Mouse (Mus musculus) fibroblast of lung, adult 2 months (primary cell): ENCODE results near the gene Slc2a1.

ENCODE experiments used
- DNase-seq: peaks from one replicate; pipeline ENCODE4 v3.0.0-alpha.2; 2011; ENCODE audit warnings: low read depth

Gene Slc2a1

DNA sequence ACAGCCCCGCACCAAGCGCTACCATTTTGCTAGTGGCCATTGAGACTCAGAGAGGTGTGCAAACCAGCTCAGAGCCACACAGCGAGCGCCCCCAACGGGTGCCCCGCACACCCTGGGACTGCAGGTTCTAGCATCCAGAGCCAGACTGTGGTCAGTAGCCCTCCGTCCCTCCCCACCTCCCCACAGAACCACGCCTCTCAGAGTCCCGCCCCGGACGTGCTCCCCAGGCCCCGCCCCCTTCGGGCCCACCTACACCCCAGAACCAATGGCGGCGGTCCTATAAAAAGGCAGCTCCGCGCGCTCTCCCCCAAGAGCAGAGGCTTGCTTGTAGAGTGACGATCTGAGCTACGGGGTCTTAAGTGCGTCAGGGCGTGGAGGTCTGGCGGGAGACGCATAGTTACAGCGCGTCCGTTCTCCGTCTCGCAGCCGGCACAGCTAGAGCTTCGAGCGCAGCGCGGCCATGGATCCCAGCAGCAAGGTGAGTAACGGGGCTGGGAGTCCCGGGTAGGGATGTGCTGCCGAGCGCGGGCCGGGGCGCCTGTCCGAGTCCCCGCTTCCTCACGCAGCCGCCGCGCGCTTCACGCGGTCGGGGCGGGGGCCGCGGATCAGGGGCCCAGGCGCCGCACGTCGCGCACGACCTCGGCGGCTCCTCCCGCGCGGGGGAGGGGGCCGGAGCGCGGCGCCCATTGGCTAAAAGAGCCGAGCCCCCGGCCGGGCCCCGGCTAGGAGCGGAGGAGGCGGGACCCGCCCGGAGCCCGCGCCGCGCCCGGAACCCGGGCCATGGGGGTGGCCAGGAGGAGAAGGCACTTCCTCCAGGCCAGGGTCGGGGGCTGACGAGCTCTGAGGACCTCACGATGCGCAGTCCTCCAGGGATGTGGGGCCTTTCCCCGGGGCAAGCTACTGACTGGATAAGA lies at the start of gene Slc2a1:
Gene Slc2a1, plus strand, starts transcription at position 217 of the 914 bp plus-strand sequence.
- peak; percentile 86 for DNase-seq

- DNase-seq = no peak
Measured at GRCm38 (mm10) chr4:119066791-119067190, 41.7 kb upstream of the Slc2a1 start.

DNA sequence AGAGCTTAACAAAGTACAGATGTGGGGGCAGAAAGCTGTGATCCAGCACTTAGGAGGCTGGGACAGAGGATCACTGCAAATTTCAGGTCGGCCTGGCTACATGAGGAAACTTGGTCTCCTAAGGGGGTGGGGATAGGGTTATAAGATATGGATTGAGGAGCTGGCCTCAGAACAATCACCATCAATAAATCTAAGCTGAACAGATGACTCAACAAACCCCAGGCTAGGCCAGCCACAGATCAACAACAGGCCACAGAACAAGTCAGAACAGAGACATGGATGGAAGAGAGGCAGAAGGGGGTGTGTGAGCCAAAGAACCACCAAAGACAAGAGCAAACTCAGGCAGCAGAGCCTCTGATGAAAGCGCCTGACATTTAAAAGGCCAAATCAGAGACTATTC lies 41.3 kb upstream of the Slc2a1 start:
- no peak for DNase-seq

DNA sequence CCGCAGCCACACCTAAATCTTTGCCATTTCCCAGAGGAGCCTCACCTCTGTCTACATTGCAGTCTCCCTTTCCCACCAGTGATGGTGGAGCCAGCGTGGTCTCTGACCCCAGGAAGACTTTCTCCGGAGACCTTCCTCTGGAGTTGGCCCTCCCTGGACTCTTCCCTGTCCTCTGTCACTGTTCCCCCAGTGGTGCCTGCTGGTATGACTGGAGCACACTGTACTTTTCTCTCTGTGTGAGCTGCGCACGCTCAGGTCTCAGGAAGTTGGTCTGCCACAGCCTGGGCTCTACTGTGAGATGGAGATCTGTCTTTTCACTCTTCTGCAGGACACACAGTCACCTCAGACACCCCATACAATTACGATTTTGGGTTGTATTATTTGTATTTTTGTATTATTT lies 39.6 kb upstream of the Slc2a1 start:
- DNase-seq = no peak

- no peak for DNase-seq
Measured at GRCm38 (mm10) chr4:119070181-119070580, 38.3 kb upstream of the Slc2a1 start.

GRCm38 (mm10) chr4:119070959-119071647 lies 37.4 kb upstream of the Slc2a1 start:
- no peak for DNase-seq

DNA sequence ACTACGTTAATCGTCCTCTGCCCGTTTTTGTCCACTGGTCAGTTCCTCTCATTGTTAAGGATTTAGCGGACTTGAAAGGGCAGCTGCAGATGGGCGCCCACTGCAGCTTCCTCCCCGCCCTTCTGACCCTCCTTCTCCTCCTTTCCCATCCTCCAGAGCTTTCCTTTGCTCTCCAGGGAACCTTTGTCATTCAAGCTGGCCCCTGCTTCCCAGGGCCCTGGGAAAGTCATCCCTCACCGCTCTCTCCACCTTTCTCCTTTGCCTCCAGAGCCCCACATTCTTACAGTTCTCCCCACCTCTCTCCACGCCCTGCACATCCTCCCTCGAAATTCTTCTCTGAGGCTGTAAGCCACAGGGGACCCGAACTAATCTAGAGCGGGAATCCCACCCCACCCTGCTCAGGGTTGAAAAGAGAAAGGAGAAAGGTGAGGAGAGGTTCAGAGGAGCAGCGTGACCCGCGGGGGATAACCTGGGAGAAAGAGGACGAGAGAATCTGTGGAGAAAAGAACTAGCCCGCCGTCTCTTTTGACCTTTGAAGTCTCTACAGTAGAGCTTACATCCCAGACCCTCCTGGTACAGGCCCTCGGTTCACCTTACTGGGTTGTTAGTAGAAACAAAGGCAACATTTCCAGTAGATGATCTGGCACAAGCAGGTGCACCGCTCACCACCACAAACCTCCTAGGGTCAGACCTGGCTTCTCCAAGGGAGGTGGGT lies 36.7 kb upstream of the Slc2a1 start:
- DNase-seq = no peak

DNA sequence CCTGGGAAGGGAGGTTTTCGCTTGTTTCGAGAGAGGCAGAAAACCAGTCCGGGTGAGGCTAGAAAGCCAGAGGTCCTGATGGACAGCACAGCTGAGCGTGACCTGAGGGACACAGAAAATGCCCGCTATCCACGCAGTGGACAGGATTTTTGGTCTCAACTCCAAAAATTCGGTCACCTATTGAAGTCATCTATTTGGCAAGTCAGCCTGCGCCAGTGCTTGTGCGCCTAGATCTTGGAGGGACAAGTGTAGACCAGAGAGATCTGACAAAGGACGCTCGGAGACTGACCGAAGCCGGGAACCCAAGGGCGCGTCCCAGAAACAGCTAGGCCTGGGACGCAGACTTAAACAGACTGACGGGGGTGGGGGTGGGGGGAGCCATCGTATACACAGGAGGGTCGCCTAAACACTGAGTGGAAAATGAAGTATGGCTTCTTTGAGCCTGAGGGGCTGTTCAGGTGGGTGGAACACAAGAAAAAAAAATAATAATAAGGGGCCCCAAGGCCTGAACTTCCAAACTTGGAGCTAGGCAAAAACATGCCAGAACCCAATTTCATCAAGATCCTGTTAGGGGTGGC lies 36.1 kb upstream of the Slc2a1 start:
- no peak for DNase-seq

DNA sequence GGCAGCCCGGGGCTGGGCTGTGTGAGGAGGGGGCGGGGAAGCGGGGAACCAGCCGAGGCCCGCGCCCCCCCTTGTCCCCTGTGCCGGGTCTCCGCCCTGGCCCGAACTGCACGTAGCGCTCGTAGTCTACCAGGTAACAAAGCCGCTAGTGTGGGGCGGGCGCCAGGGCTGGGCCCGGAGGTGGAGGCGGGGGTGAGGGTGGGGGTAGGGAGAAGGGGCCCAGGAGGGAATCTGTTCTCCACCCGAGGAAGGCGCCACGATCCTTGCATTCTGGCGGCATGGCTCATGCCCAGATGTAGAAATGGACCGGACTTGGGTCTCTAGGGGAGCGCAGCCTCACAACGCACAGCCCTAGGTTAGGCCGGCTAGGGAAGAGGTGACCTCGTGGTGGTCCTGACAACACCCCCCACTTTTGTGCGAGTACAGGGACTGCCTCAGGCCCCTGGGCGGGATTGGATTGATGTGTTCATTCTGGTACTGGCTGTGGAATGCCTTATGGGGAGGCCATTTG lies 35.5 kb upstream of the Slc2a1 start:
- DNase-seq = no peak

GRCm38 (mm10) chr4:119073626-119074025 lies 34.9 kb upstream of the Slc2a1 start:
- DNase-seq = no peak

GRCm38 (mm10) chr4:119074596-119074995 lies 33.9 kb upstream of the Slc2a1 start:
- DNase-seq = no peak

GRCm38 (mm10) chr4:119075273-119075672 lies 33.2 kb upstream of the Slc2a1 start:
- no peak for DNase-seq

DNA sequence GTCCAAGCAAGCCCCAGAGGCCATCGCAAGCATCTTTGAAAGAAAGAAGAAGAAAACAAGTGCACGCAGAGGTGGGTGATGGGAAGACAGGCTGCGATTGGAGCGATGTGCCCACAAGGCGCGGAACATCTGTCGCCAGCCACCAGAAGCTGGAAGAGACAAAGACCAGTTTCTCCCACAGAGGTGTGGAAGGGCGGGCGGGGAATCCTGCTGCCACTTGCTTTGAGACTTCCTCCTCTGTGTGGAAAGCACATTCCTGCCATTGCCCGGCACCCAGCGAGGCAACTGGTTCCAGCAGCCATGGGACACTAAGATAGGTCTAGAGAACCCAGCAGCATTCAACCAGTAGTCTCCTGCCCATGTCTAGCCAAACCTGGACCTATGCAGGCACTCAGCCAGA lies 32.2 kb upstream of the Slc2a1 start:
- no peak for DNase-seq

DNA sequence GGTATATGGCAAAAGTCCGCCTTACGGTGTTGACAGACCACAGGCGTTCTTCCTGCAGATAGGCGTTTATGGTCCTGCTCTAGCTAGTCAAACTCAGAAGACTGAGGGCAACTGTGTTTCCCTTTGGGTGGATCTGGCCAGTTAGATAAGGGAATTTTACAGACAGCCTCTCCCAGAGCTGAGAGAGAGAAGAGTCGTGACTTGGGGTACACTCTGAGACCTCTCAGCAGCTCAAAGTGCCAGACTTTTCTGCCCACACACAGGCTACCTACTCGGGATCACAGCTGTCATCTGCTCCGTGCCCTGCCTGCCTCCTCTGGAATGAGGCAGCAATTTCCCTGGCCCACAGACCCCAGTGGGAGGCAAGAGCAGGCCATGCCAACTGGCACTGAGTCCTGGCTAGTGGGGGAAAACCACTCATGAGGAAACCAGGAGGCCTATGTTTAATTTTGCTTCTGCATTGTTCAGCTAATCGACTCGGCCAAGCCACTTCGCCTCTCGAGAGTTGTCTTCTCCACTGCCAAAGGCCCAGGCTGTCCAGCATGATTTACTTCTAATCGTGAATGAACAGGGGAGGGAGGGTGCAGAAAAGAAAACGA lies 31.3 kb upstream of the Slc2a1 start:
- peak; percentile 86 for DNase-seq

DNA sequence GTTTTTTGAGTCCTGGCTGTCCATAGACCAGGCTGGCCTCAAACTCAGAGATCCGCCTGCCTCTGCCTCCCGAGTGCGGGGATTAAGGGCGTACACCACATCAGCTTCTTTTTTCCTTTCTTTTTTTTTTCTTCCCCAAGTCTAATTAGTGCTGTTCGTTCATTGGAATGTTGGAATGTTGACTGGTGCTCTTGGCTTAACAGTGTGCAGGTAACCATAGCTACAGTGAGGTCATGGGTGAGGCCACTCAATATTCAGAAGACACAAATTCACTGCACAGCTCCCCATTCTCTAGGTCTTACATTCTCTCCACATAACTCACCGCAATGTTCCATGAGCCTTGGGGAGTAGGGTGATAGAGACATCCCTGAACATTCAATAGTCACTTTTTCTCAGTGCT lies 28.6 kb upstream of the Slc2a1 start:
- no peak for DNase-seq

GRCm38 (mm10) chr4:119082740-119083231 lies 25.7 kb upstream of the Slc2a1 start:
- no peak for DNase-seq

GRCm38 (mm10) chr4:119088424-119088823 lies 20.1 kb upstream of the Slc2a1 start:
- DNase-seq = no peak

- DNase-seq = no peak
Measured at GRCm38 (mm10) chr4:119093890-119094289, 14.6 kb upstream of the Slc2a1 start.

DNA sequence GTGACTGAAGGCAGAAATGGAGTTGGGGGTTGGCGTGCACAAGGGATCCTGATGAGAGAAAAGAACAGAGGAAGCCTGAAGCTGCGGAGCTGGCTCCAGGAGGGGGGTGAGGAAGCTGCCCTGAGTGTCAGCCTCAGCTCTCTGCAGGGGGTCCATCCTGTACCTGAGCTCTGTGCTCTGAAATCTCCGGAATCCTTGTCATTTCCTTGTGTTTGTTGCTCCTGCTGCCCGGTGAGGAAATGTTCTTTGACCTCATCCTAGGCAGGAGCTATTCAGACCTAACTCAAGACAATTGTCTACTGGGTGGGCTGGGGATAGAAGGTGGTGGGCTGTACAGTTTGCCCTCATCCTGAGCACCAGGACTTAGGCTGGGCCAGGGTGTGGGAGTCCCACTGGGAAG lies 13.5 kb upstream of the Slc2a1 start:
- no peak for DNase-seq

DNA sequence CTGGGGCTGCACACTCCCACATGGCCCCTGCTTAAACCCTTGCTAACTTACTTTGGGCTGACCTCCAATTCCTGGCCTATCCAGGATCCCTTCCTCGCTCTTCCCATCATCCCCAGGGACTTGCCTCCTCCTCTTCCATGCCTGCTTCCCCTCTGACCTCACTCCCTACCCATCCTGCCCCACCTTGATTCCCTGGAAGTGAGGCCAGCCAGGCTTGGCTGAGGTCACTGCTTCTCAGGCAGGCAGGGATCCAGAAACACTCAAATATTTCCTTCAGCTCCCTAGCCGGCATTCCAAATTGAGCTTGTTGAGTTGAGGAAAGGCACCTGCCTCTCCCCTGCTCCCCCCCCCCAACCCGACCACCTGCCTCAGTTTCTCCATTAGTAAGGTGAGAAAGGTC lies 12.1 kb upstream of the Slc2a1 start:
- DNase-seq = no peak

GRCm38 (mm10) chr4:119097421-119097820 lies 11.1 kb upstream of the Slc2a1 start:
- no peak for DNase-seq
